Mouse (Mus musculus) midbrain, embryonic 16.5 days (tissue): ENCODE measurements at regions not wholly inside any gene's neighbourhood (a gene's known extent, or its start where the extent isn't known, plus 50 kb on each side); places are given as distances from the start of the nearest gene placed in this dataset.
A peak's percentile ranks its signal among the peaks of the same experiment; 100 is the strongest.

Experiments used
- ATAC-seq: fragments of 200-750 bp; cut with Nextera tagmentation; 2 replicates; pipeline ENCODE4 v1.8.0; 2017; ENCODE audit warnings: moderate TSS enrichment
- H3K27ac ChIP-seq: fragments of 300-500 bp; sonication (generic); 2 replicates; pipeline ENCODE4 v1.5.1; 2014; ENCODE audit warnings: mild to moderate bottlenecking, low read length, mixed read lengths
- H3K27me3 ChIP-seq: fragments of 300-500 bp; sonication (generic); 2 replicates; pipeline ENCODE4 v1.6.1; 2014; ENCODE audit warnings: low read depth, low read length, mixed read lengths; ENCODE audit not compliant: control insufficient read depth, insufficient read depth
- H3K36me3 ChIP-seq: fragments of 300-500 bp; sonication (generic); 2 replicates; pipeline ENCODE4 v1.6.1; 2014; ENCODE audit warnings: mild to moderate bottlenecking, low read length, moderate library complexity, mixed read lengths; ENCODE audit not compliant: control insufficient read depth, insufficient read depth
- H3K4me1 ChIP-seq: fragments of 300-500 bp; sonication (generic); 2 replicates; pipeline ENCODE4 v1.6.1; 2014; ENCODE audit warnings: mild to moderate bottlenecking, low read length, mixed read lengths; ENCODE audit not compliant: control insufficient read depth, insufficient read depth
- H3K4me2 ChIP-seq: fragments of 300-500 bp; sonication (generic); 2 replicates; pipeline ENCODE4 v1.6.1; 2014; ENCODE audit warnings: mild to moderate bottlenecking, low read length, mixed read lengths
- H3K4me3 ChIP-seq: fragments of 300-500 bp; sonication (generic); 2 replicates; pipeline ENCODE4 v1.5.1; 2014; ENCODE audit warnings: low read depth, mild to moderate bottlenecking, low read length, moderate library complexity, mixed read lengths
- H3K9ac ChIP-seq: fragments of 300-500 bp; sonication (generic); 2 replicates; pipeline ENCODE4 v1.6.1; 2014; ENCODE audit warnings: low read depth, low read length, mixed read lengths
- H3K9me3 ChIP-seq: fragments of 300-500 bp; sonication (generic); replicated peaks from 2 replicates; pipeline ENCODE4 v1.6.1; 2014; ENCODE audit warnings: mild to moderate bottlenecking, low read length, mixed read lengths; ENCODE audit not compliant: control insufficient read depth, poor library complexity, severe bottlenecking
- WGBS: fragments of 180-500 bp; shearing (Covaris S2); extraction: QIAGEN DNeasy Blood & Tissue Kit; methylation state at CpG from one replicate; pipeline ENCODE4 v1.1.7; 2014; 5-methylcytosine and 5-hydroxymethylcytosine counted together

- WGBS = 89% methylated on average over 1 of the region's 1 CpGs
- Histone ChIP-seq H3K4me3 (no peak overlapping the region), H3K4me2 (no peak overlapping the region), H3K27me3 (no peaks in the 10 kb centered on the region), H3K4me1 (no peaks in the 10 kb centered on the region), H3K9ac (no peak overlapping the region), H3K36me3 (no peaks in the 10 kb centered on the region), H3K9me3 (no peaks in the 10 kb centered on the region), H3K27ac (no peak overlapping the region)
- no peak for ATAC-seq
Measured at GRCm38 (mm10) chr2:51262506-51262905, 113.6 kb upstream of the Rnd3 start.

GRCm38 (mm10) chr2:51250798-51251197 lies 101.9 kb upstream of the Rnd3 start:
- no peak overlapping the region for H3K9ac ChIP-seq
- no peaks in the 10 kb centered on the region for H3K4me1 ChIP-seq
- H3K27me3 ChIP-seq = no peaks in the 10 kb centered on the region
- no peak overlapping the region for H3K4me3 ChIP-seq
- H3K36me3 ChIP-seq = no peaks in the 10 kb centered on the region
- WGBS = 41% methylated on average over 6 of the region's 6 CpGs
- H3K4me2 ChIP-seq = no peak overlapping the region
- H3K9me3 ChIP-seq = no peaks in the 10 kb centered on the region
- H3K27ac ChIP-seq = no peak overlapping the region
- ATAC-seq = no peak

GRCm38 (mm10) chr2:51241573-51241972 lies 92.7 kb upstream of the Rnd3 start:
- no peaks in the 10 kb centered on the region for H3K9me3 ChIP-seq
- H3K4me1 ChIP-seq = peaks cover 6% of the 10 kb centered on the region; the same call in 1 of the 2 replicates
- no peaks in the 10 kb centered on the region for H3K27me3 ChIP-seq
- 38% methylated on average over 5 of the region's 5 CpGs for WGBS
- no peak overlapping the region for H3K4me3 ChIP-seq
- no peak overlapping the region for H3K27ac ChIP-seq
- H3K36me3 ChIP-seq = no peaks in the 10 kb centered on the region
- 0 out of 2 replicates have a peak, but pooled peaks have one; percentile 21 for ATAC-seq
- no peak overlapping the region for H3K4me2 ChIP-seq
- H3K9ac ChIP-seq = no peak overlapping the region

- Histone ChIP-seq H3K9me3 (no peaks in the 10 kb centered on the region), H3K9ac (no peak overlapping the region), H3K4me1 (peaks cover 6% of the 10 kb centered on the region; the same call in 1 of the 2 replicates), H3K36me3 (no peaks in the 10 kb centered on the region), H3K4me3 (no peak overlapping the region), H3K4me2 (no peak overlapping the region), H3K27me3 (no peaks in the 10 kb centered on the region), H3K27ac (no peak overlapping the region)
- 95% methylated on average over 1 of the region's 1 CpGs for WGBS
- ATAC-seq = no peak
Measured at GRCm38 (mm10) chr2:51240000-51240399, 91.1 kb upstream of the Rnd3 start.

GRCm38 (mm10) chr2:51238992-51239391 lies 90.1 kb upstream of the Rnd3 start:
- H3K27ac ChIP-seq = no peak overlapping the region
- 60% methylated on average over 4 of the region's 4 CpGs for WGBS
- no peaks in the 10 kb centered on the region for H3K27me3 ChIP-seq
- ATAC-seq = no peak
- no peak overlapping the region for H3K4me3 ChIP-seq
- H3K9me3 ChIP-seq = no peaks in the 10 kb centered on the region
- H3K36me3 ChIP-seq = no peaks in the 10 kb centered on the region
- peaks cover 6% of the 10 kb centered on the region; the same call in 1 of the 2 replicates for H3K4me1 ChIP-seq
- H3K4me2 ChIP-seq = no peak overlapping the region
- no peak overlapping the region for H3K9ac ChIP-seq

DNA sequence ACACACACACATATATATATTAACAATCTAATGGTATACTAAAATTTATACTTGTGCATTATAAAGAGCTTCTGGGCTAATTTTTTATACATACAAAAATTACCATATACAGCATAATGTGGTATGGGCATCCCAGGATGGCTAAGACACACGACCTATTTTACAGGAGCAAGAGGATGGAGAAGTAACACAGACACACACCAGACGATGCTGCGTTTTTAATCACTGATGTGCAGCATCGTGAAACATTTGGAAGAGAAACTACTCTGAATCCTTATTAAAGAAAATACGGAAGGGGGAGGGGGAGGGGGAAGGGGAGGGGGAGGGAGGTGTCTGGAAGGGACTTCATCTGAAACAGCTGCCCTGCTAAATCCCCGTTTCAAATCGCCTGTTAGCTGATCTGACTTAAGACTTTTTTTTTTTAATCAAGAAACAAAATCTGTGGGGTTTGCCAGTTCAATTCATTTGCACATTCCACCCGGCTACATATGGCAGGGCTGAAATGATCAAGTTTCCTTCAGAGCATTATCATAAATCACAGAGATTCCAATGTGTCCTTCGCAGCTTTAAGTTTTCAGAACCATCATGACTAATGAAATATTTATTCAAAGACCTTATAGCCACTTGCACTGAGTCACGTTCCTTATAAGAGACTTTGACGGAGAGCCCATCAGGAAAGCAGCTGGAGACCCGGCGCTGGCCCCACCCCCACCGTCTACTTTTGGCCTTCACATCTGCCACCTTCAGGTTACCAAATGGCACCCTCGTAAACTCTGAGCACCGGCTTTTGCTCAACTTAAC lies 89.4 kb upstream of the Rnd3 start:
- H3K27ac ChIP-seq = no peak overlapping the region
- 8% methylated on average over 16 of the region's 16 CpGs for WGBS
- no peak overlapping the region for H3K4me3 ChIP-seq
- H3K36me3 ChIP-seq = no peaks in the 10 kb centered on the region
- no peaks in the 10 kb centered on the region for H3K27me3 ChIP-seq
- H3K4me2 ChIP-seq = peak overlapping the region; percentile 38
- H3K9ac ChIP-seq = no peak overlapping the region
- peaks cover 6% of the 10 kb centered on the region; the same call in 1 of the 2 replicates for H3K4me1 ChIP-seq
- no peak for ATAC-seq
- H3K9me3 ChIP-seq = no peaks in the 10 kb centered on the region

- no peak overlapping the region for H3K4me3 ChIP-seq
- ATAC-seq = no peak
- WGBS = 74% methylated on average over 10 of the region's 10 CpGs
- no peak overlapping the region for H3K9ac ChIP-seq
- no peak overlapping the region for H3K4me2 ChIP-seq
- no peaks in the 10 kb centered on the region for H3K27me3 ChIP-seq
- no peaks in the 10 kb centered on the region for H3K9me3 ChIP-seq
- H3K36me3 ChIP-seq = no peaks in the 10 kb centered on the region
- no peak overlapping the region for H3K27ac ChIP-seq
- H3K4me1 ChIP-seq = peaks cover 6% of the 10 kb centered on the region; the same call in 1 of the 2 replicates
Measured at GRCm38 (mm10) chr2:51237451-51237850, 88.5 kb upstream of the Rnd3 start.

GRCm38 (mm10) chr2:51236852-51237251 lies 87.9 kb upstream of the Rnd3 start:
- H3K9me3 ChIP-seq = no peaks in the 10 kb centered on the region
- no peaks in the 10 kb centered on the region for H3K27me3 ChIP-seq
- no peaks in the 10 kb centered on the region for H3K36me3 ChIP-seq
- 78% methylated on average over 3 of the region's 3 CpGs for WGBS
- peaks cover 6% of the 10 kb centered on the region; the same call in 1 of the 2 replicates for H3K4me1 ChIP-seq
- ATAC-seq = no peak
- no peak overlapping the region for H3K9ac ChIP-seq
- no peak overlapping the region for H3K4me3 ChIP-seq
- no peak overlapping the region for H3K4me2 ChIP-seq
- no peak overlapping the region for H3K27ac ChIP-seq

- no peak overlapping the region for H3K4me2 ChIP-seq
- 67% methylated on average over 5 of the region's 5 CpGs for WGBS
- H3K4me3 ChIP-seq = no peak overlapping the region
- no peak overlapping the region for H3K27ac ChIP-seq
- no peaks in the 10 kb centered on the region for H3K36me3 ChIP-seq
- no peaks in the 10 kb centered on the region for H3K27me3 ChIP-seq
- peaks cover 4% of the 10 kb centered on the region; the same call in 1 of the 2 replicates for H3K4me1 ChIP-seq
- no peak for ATAC-seq
- no peaks in the 10 kb centered on the region for H3K9me3 ChIP-seq
- H3K9ac ChIP-seq = no peak overlapping the region
Measured at GRCm38 (mm10) chr2:51234427-51234826, 85.5 kb upstream of the Rnd3 start.
